Mouse (Mus musculus) hindbrain, embryonic 11.5 days (tissue): ENCODE measurements around the gene Zdhhc19. TPM values are rescaled to one million over a fixed set of nuclear protein-coding genes. Genes with fewer than 3 reads are reported as not detected.

ENCODE experiments used
- ATAC-seq: fragments of 200-750 bp; cut with Nextera tagmentation; 2 replicates; pipeline ENCODE4 v1.8.0; 2017; ENCODE audit warnings: mild to moderate bottlenecking, moderate TSS enrichment, moderate library complexity; ENCODE audit not compliant: low FRiP score
- DNase-seq: peaks from one replicate; pipeline ENCODE4 v3.0.0-alpha.2; 2015; ENCODE audit warnings: low spot score
- H3K27ac ChIP-seq: fragments of 300-500 bp; sonication (generic); 2 replicates; pipeline ENCODE4 v1.5.1; 2014; ENCODE audit warnings: mild to moderate bottlenecking, low read depth, low read length
- H3K27me3 ChIP-seq: fragments of 300-500 bp; sonication (generic); 2 replicates; pipeline ENCODE4 v1.6.1; 2014; ENCODE audit warnings: mild to moderate bottlenecking, low read length, moderate library complexity, mixed read lengths; ENCODE audit not compliant: control insufficient read depth, insufficient read depth
- H3K36me3 ChIP-seq: fragments of 300-500 bp; sonication (generic); 2 replicates; pipeline ENCODE4 v1.6.1; 2014; ENCODE audit warnings: mild to moderate bottlenecking, low read length, moderate library complexity, mixed read lengths; ENCODE audit not compliant: control insufficient read depth, insufficient read depth
- H3K4me1 ChIP-seq: fragments of 300-500 bp; sonication (generic); replicated peaks from 2 replicates; pipeline ENCODE4 v1.6.1; 2014; ENCODE audit warnings: low read length, mixed read lengths; ENCODE audit not compliant: control insufficient read depth, insufficient read depth
- H3K4me2 ChIP-seq: fragments of 300-500 bp; sonication (generic); replicated peaks from 2 replicates; pipeline ENCODE4 v1.6.1; 2014; ENCODE audit warnings: mild to moderate bottlenecking, low read depth, low read length
- H3K4me3 ChIP-seq: fragments of 300-500 bp; sonication (generic); 2 replicates; pipeline ENCODE4 v1.5.1; 2014; ENCODE audit warnings: low read depth, low read length
- H3K9ac ChIP-seq: fragments of 300-500 bp; sonication (generic); 2 replicates; pipeline ENCODE4 v1.6.1; 2014; ENCODE audit warnings: low read depth, low read length
- H3K9me3 ChIP-seq: fragments of 300-500 bp; sonication (generic); 2 replicates; pipeline ENCODE4 v1.6.1; 2016; ENCODE audit warnings: low read length; ENCODE audit not compliant: control insufficient read depth
- whole genome bisulfite sequencing: fragments of 180-500 bp; shearing (Covaris S2); extraction: QIAGEN DNeasy Blood & Tissue Kit; methylation state at CpG from one replicate; pipeline ENCODE4 v1.1.7; 2014; 5-methylcytosine and 5-hydroxymethylcytosine counted together
- polyA plus RNA-seq: library from polyadenylated mRNA; unstranded; fragments of >200 nt; fragmentation: Nextera tagmentation; extraction: Ambion mirVana; gene quantifications from 2 replicates; pipeline ENCODE4 v1.2.1, GENCODE M21; 2014

Zdhhc19 gene
- polyA plus RNA-seq, 1 experiment from 2014 or later: not detected

GRCm38 (mm10) chr16:32547156-32548068 is 51.3 kb downstream of the Zdhhc19 start:
- H3K27ac ChIP-seq: no peak overlapping the region
- WGBS: 72% methylated on average over 10 of the region's 10 CpGs
- no peaks in the 10 kb centered on the region for H3K36me3 ChIP-seq
- H3K27me3 ChIP-seq: no peaks in the 10 kb centered on the region
- no peak overlapping the region for H3K4me3 ChIP-seq
- no peak overlapping the region for H3K9ac ChIP-seq
- no peak overlapping the region for H3K4me2 ChIP-seq
- H3K4me1 ChIP-seq: no peaks in the 10 kb centered on the region
- H3K9me3 ChIP-seq: no peaks in the 10 kb centered on the region
- DNase-seq: no peak
- no peak for ATAC-seq

DNA sequence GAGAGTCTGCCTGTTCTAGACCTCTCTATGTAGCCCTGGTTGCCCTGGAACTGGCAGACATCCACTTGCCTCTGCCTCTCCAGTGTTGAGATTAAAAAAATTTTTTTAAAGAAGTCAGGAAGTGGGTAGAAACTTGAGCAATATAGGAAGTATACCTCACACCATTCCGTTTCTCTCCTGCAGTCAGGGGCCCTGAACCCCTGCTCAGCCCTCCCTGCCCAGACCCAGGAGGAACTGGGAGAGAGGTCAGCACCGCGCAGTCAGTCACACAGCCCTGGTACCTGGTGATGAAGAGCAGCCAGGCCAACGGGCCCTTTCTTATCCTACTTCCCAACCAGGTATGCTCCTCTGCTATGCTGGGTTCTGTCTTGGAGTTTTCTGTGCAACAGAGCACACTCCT is 54.0 kb downstream of the Zdhhc19 start:
- Histone ChIP-seq H3K36me3 (no peaks in the 10 kb centered on the region), H3K4me1 (no peaks in the 10 kb centered on the region), H3K4me2 (no peak overlapping the region), H3K27me3 (no peaks in the 10 kb centered on the region), H3K4me3 (no peak overlapping the region), H3K27ac (no peak overlapping the region), H3K9me3 (no peaks in the 10 kb centered on the region), H3K9ac (no peak overlapping the region)
- ATAC-seq (no peak), DNase-seq (no peak)
- WGBS: 84% methylated on average over 4 of the region's 4 CpGs

DNA sequence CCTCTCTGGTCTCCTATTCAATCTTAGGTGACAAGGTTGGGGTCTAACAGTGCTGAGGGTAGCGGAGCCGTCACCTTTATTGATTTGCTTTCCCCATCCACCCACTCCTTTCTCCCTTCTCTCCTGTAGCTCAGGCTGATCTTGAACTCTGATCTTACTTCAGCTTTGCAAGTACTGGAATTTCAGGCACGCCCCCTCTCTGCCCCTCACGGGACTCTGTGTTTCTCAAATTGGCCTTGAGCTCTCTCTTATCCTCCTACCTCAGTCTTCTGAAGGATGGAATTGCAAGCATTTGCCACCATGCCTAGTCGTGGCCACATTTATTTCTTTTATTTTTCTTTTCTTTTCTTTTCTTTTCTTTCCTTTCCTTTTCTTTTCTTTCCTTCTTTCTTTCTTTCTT is 54.4 kb downstream of the Zdhhc19 start:
- no peak for DNase-seq
- H3K27me3 ChIP-seq: no peaks in the 10 kb centered on the region
- no peaks in the 10 kb centered on the region for H3K36me3 ChIP-seq
- H3K9me3 ChIP-seq: no peaks in the 10 kb centered on the region
- no peak overlapping the region for H3K4me3 ChIP-seq
- ATAC-seq: no peak
- no peak overlapping the region for H3K9ac ChIP-seq
- H3K27ac ChIP-seq: no peak overlapping the region
- H3K4me2 ChIP-seq: no peak overlapping the region
- H3K4me1 ChIP-seq: no peaks in the 10 kb centered on the region
- 75% methylated on average over 5 of the region's 5 CpGs for WGBS

DNA sequence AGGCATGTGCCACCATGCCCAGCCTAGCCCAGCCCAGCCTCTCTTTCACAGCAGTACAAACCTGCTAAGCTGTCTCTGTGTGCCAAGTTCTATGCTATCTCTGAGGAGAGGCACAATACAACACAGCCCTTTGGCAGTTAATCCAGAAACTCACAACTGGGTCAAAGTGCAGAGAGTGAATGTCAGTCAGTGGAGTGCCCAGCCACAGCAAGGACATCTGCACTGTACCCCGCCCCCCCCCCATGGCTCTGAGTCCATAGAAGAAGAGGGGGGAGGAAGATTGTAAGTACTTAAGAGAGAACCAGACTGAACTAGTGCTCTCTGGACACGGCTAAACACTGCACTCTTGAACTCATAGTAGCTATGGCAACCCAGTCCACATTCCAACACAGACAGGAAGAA is 55.3 kb downstream of the Zdhhc19 start:
- no peak overlapping the region for H3K9ac ChIP-seq
- no peaks in the 10 kb centered on the region for H3K9me3 ChIP-seq
- H3K4me3 ChIP-seq: no peak overlapping the region
- WGBS: 62% methylated on average over 2 of the region's 2 CpGs
- no peak for DNase-seq
- H3K27me3 ChIP-seq: no peaks in the 10 kb centered on the region
- H3K4me2 ChIP-seq: no peak overlapping the region
- no peaks in the 10 kb centered on the region for H3K4me1 ChIP-seq
- no peaks in the 10 kb centered on the region for H3K36me3 ChIP-seq
- no peak overlapping the region for H3K27ac ChIP-seq
- no peak for ATAC-seq

DNA sequence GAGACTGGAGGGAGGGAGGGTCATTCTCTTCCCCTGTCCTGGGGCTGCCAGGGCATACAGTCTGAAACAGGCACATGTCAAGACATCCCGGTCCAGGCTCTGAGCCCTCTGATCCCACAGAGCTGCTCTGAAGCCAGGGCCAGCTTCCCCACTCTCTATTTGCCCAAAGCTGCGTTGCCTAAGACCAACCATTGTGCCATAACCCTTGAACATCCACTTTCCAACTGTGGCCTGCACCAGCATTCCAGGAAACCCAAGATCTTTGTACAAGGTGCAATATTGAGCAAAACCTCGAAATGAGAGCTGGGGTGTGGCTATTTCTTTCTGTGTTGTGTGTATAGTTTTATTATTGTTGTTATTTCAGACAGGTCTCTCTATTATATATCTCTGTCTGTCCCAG is 59.5 kb downstream of the Zdhhc19 start:
- Histone ChIP-seq H3K9me3 (no peaks in the 10 kb centered on the region), H3K27ac (no peak overlapping the region), H3K9ac (no peak overlapping the region), H3K4me1 (no peaks in the 10 kb centered on the region), H3K27me3 (no peaks in the 10 kb centered on the region), H3K36me3 (no peaks in the 10 kb centered on the region), H3K4me2 (no peak overlapping the region), H3K4me3 (no peak overlapping the region)
- 81% methylated on average over 3 of the region's 3 CpGs for WGBS
- DNase-seq: no peak
- no peak for ATAC-seq

- no peaks in the 10 kb centered on the region for H3K9me3 ChIP-seq
- 75% methylated on average over 4 of the region's 4 CpGs for WGBS
- no peaks in the 10 kb centered on the region for H3K36me3 ChIP-seq
- no peak overlapping the region for H3K4me2 ChIP-seq
- DNase-seq: no peak
- no peaks in the 10 kb centered on the region for H3K4me1 ChIP-seq
- H3K4me3 ChIP-seq: no peak overlapping the region
- no peak for ATAC-seq
- H3K27me3 ChIP-seq: no peaks in the 10 kb centered on the region
- H3K9ac ChIP-seq: no peak overlapping the region
- no peak overlapping the region for H3K27ac ChIP-seq
These were observed 63.4 kb downstream of the Zdhhc19 start for GRCm38 (mm10) chr16:32559493-32559892.

GRCm38 (mm10) chr16:32563056-32563793 is 67.2 kb downstream of the Zdhhc19 start:
- no peaks in the 10 kb centered on the region for H3K4me1 ChIP-seq
- ATAC-seq (no peak), DNase-seq (no peak)
- H3K27me3 ChIP-seq: no peaks in the 10 kb centered on the region
- H3K4me3 ChIP-seq: no peak overlapping the region
- no peak overlapping the region for H3K9ac ChIP-seq
- H3K36me3 ChIP-seq: no peaks in the 10 kb centered on the region
- no peaks in the 10 kb centered on the region for H3K9me3 ChIP-seq
- 85% methylated on average over 5 of the region's 5 CpGs for WGBS
- no peak overlapping the region for H3K4me2 ChIP-seq
- H3K27ac ChIP-seq: no peak overlapping the region

GRCm38 (mm10) chr16:32567282-32567681 is 71.2 kb downstream of the Zdhhc19 start:
- Histone ChIP-seq H3K9me3 (no peaks in the 10 kb centered on the region), H3K4me3 (no peak overlapping the region), H3K4me2 (no peak overlapping the region), H3K9ac (no peak overlapping the region), H3K36me3 (no peaks in the 10 kb centered on the region), H3K27ac (no peak overlapping the region), H3K27me3 (no peaks in the 10 kb centered on the region), H3K4me1 (no peaks in the 10 kb centered on the region)
- ATAC-seq (no peak), DNase-seq (no peak)
- 68% methylated on average over 4 of the region's 4 CpGs for WGBS

DNA sequence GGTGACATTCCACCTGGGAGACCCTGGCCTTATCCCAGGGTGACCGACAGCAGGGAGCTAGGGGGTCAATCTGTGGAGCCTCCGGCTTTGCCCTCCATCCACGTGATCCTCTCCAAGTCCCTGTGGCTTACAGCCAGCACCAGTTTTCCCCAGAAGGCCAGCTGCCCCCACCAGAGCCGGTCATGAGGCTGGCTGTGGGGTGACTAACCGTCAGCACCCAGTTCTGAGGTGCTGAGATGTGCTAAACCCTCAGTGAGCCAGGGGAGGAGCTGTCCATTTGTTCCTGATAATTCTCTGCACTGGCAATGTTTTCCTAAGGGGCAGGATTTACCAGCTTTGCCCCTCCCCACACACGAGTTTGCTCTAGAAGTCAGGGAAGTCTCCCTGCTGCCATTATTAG is 72.3 kb downstream of the Zdhhc19 start:
- WGBS: 72% methylated on average over 6 of the region's 6 CpGs
- DNase-seq: no peak
- no peak overlapping the region for H3K27ac ChIP-seq
- no peak overlapping the region for H3K4me2 ChIP-seq
- no peak overlapping the region for H3K9ac ChIP-seq
- no peak for ATAC-seq
- no peak overlapping the region for H3K4me3 ChIP-seq
- H3K36me3 ChIP-seq: no peaks in the 10 kb centered on the region
- no peaks in the 10 kb centered on the region for H3K27me3 ChIP-seq
- H3K4me1 ChIP-seq: no peaks in the 10 kb centered on the region
- H3K9me3 ChIP-seq: no peaks in the 10 kb centered on the region
